Comparison of ENCODE assay signal across 25 mouse cellular contexts in genomic region chr4:117760151-117760550, GRCm38 (mm10). TPM values are rescaled to one million over a fixed set of nuclear protein-coding genes. Genes with fewer than 3 reads are reported as not detected.
A peak's percentile ranks its signal among the peaks of the same experiment; 100 is the strongest.
DNase-seq lines count a peak whose midpoint lies in the region; ATAC-seq and TF ChIP-seq lines count a peak whose summit lies in the region.
"Had no signal": no experiment of that assay in that cellular context is flagged by ENCODE, and none has a peak within 500 bp of the region (broad histone marks: within the 10 kb centered on the region; RNA-seq: fewer than 3 reads in every experiment).

No protein-coding gene starts in this region.

- no peak overlapping the region for H3K4me3 ChIP-seq in stomach, postnatal 0 days (ENCODE audit: low read depth, low read length)

- no peak overlapping the region for H3K4me2 ChIP-seq in stomach, postnatal 0 days (replicated peaks; ENCODE audit: low read depth)

- TF ChIP-seq EP300 in stomach, postnatal 0 days (optimal IDR thresholded peaks at IDR 0.05), result no peak

- no peaks in the 10 kb centered on the region for H3K36me3 ChIP-seq in stomach, postnatal 0 days (ENCODE audit: control insufficient read depth, insufficient read depth, low read length)
- H3K36me3 ChIP-seq: G1E had no signal

- no peaks in the 10 kb centered on the region for H3K9me3 ChIP-seq in stomach, postnatal 0 days (ENCODE audit: control insufficient read depth, low read length)
- H3K9me3 ChIP-seq: G1E had no signal

- DNase-seq in heart, adult 11 months, result peak; percentile 78
- DNase-seq in heart, postnatal 4 days, result no peak
- no peak for DNase-seq in stomach, postnatal 0 days (ENCODE audit: low spot score)
- DNase-seq in layer of hippocampus, adult 18-20 months (ENCODE audit: low spot score in 2 of 2), result no peak
- DNase-seq: adrenal gland, adult 2 months; adrenal gland, adult 8-10 months; adrenal gland, postnatal 10 days; adrenal gland, postnatal 14 days; adrenal gland, postnatal 25 days; adrenal gland, postnatal 36 days; B cell, adult 2 months; cerebellum, adult 11 months; cerebellum, adult 11-12 months; cerebellum, adult 18-20 months had no signal

- no peaks in the 10 kb centered on the region for H3K4me1 ChIP-seq in stomach, postnatal 0 days (replicated peaks; ENCODE audit: control insufficient read depth, insufficient read depth)

- WGBS in stomach, postnatal 0 days, result 78% methylated on average over 5 of the region's 5 CpGs

- H3K9ac ChIP-seq in stomach, postnatal 0 days (ENCODE audit: low read length), result no peak overlapping the region

- 0 out of 2 replicates have a peak, but pooled peaks have one; percentile 56 for ATAC-seq in stomach, postnatal 0 days (ENCODE audit: low FRiP score, low TSS enrichment)
- ATAC-seq: activated CD4-positive, CD25-positive, alpha-beta regulatory T cell, adult 4 months; CD4-positive, CD25-positive, alpha-beta regulatory T cell, adult 4 months; Patski had no signal

- no peaks in the 10 kb centered on the region for H3K27me3 ChIP-seq in stomach, postnatal 0 days (ENCODE audit: control insufficient read depth, insufficient read depth, low read length)

- no peak overlapping the region for H3K27ac ChIP-seq in stomach, postnatal 0 days (replicated peaks)

- no peak for TF ChIP-seq CTCF in stomach, postnatal 0 days (IDR thresholded peaks at IDR 0.05; ENCODE audit: low read depth)

RNA-seq across cellular contexts. Expression of gene Klf17, which starts 5.3 kb away (rescaled TPM):
- not detected for total RNA-seq in heart, postnatal 4 days (2021)
- polyA plus RNA-seq in stomach, postnatal 0 days (2015; fragmentation: Nextera tagmentation; extraction: Ambion mirVana), result 0.12 and 0.16 TPM in 2 replicates
- not detected for total RNA-seq in layer of hippocampus, adult 18-20 months (2021)
- total RNA-seq: adrenal gland, adult 18-20 months; adrenal gland, adult 2 months; adrenal gland, adult 8-10 months; adrenal gland, postnatal 10 days; adrenal gland, postnatal 14 days; adrenal gland, postnatal 25 days; adrenal gland, postnatal 36 days; adrenal gland, postnatal 4 days; CH12.LX; G1E; MEL had no signal
- polyA plus RNA-seq: activated CD4-positive, CD25-positive, alpha-beta regulatory T cell, adult 4 months; adrenal gland, adult 2 months; C2C12; CD4-positive, CD25-positive, alpha-beta regulatory T cell, adult 4 months; G1E; Patski had no signal

RNA-seq across cellular contexts. Expression of gene Gm12845, which starts 35.9 kb away (rescaled TPM):
- total RNA-seq in heart, postnatal 4 days (2021), result not detected
- polyA plus RNA-seq in stomach, postnatal 0 days (2015; fragmentation: Nextera tagmentation; extraction: Ambion mirVana), result not detected in 2 replicates
- total RNA-seq in layer of hippocampus, adult 18-20 months (2021), result not detected
- total RNA-seq: adrenal gland, adult 18-20 months; adrenal gland, adult 2 months; adrenal gland, adult 8-10 months; adrenal gland, postnatal 10 days; adrenal gland, postnatal 14 days; adrenal gland, postnatal 25 days; adrenal gland, postnatal 36 days; adrenal gland, postnatal 4 days; ES-E14; MEL had no signal
- polyA plus RNA-seq: activated CD4-positive, CD25-positive, alpha-beta regulatory T cell, adult 4 months; adrenal gland, adult 2 months; brain, embryonic 14.5 days; C2C12; CD4-positive, CD25-positive, alpha-beta regulatory T cell, adult 4 months; G1E; Patski had no signal
